Mouse (Mus musculus): ENCODE results near the gene Wrnip1. TPM values are rescaled to one million over a fixed set of nuclear protein-coding genes. Genes with fewer than 3 reads are reported as not detected.
"Not testable (repeated sequence)": the region's sequence is repeated elsewhere in the genome, so short reads cannot be mapped to it uniquely, and the experiment has no call there.

Gene Wrnip1
- polyA plus RNA-seq, 1 experiment from 2014 or later = 33.9 TPM

- no peak for ATAC-seq (ENCODE audit: low FRiP score)
- H3K9me3 ChIP-seq (replicated peaks) = no peaks in the 10 kb centered on the region
- H3K4me3 ChIP-seq = no peak overlapping the region
- no peak overlapping the region for H3K4me2 ChIP-seq (replicated peaks)
- no peak overlapping the region for H3K9ac ChIP-seq
- H3K36me3 ChIP-seq = no peaks in the 10 kb centered on the region
- 87% methylated on average over 3 of the region's 3 CpGs for WGBS
- no peak overlapping the region for H3K27ac ChIP-seq
- H3K4me1 ChIP-seq = no peaks in the 10 kb centered on the region
- no peaks in the 10 kb centered on the region for H3K27me3 ChIP-seq
Measured at GRCm38 (mm10) chr13:32841349-32841748, 39.5 kb downstream of the Wrnip1 start.

GRCm38 (mm10) chr13:32846221-32846620 lies 44.4 kb downstream of the Wrnip1 start:
- no peaks in the 10 kb centered on the region for H3K4me1 ChIP-seq
- no peak for ATAC-seq (ENCODE audit: low FRiP score)
- no peaks in the 10 kb centered on the region for H3K36me3 ChIP-seq
- no peaks in the 10 kb centered on the region for H3K27me3 ChIP-seq
- H3K9me3 ChIP-seq (replicated peaks) = no peaks in the 10 kb centered on the region
- no peak overlapping the region for H3K27ac ChIP-seq
- H3K4me3 ChIP-seq = no peak overlapping the region
- no peak overlapping the region for H3K4me2 ChIP-seq (replicated peaks)
- H3K9ac ChIP-seq = no peak overlapping the region

GRCm38 (mm10) chr13:32849092-32849491 lies 47.3 kb downstream of the Wrnip1 start:
- H3K4me3 ChIP-seq = no peak overlapping the region
- H3K36me3 ChIP-seq = no peaks in the 10 kb centered on the region
- WGBS = 70% methylated on average over 4 of the region's 4 CpGs
- no peak overlapping the region for H3K9ac ChIP-seq
- H3K4me1 ChIP-seq = no peaks in the 10 kb centered on the region
- no peak overlapping the region for H3K27ac ChIP-seq
- no peak for ATAC-seq (ENCODE audit: low FRiP score)
- no peaks in the 10 kb centered on the region for H3K27me3 ChIP-seq
- H3K4me2 ChIP-seq (replicated peaks) = no peak overlapping the region
- H3K9me3 ChIP-seq (replicated peaks) = no peaks in the 10 kb centered on the region

- Histone ChIP-seq H3K4me3 (no peak overlapping the region), H3K36me3 (no peaks in the 10 kb centered on the region), H3K9ac (no peak overlapping the region), H3K4me1 (no peaks in the 10 kb centered on the region), H3K4me2 (replicated peaks) (no peak overlapping the region), H3K27me3 (no peaks in the 10 kb centered on the region), H3K9me3 (replicated peaks) (no peaks in the 10 kb centered on the region), H3K27ac (no peak overlapping the region)
- ATAC-seq (ENCODE audit: low FRiP score) = no peak
Measured at GRCm38 (mm10) chr13:32849531-32850123, 47.8 kb downstream of the Wrnip1 start.

- 69% methylated on average over 1 of the region's 1 CpGs for WGBS
- H3K4me2 ChIP-seq (replicated peaks) = no peak overlapping the region
- H3K27me3 ChIP-seq = no peaks in the 10 kb centered on the region
- no peak overlapping the region for H3K27ac ChIP-seq
- H3K4me1 ChIP-seq = no peaks in the 10 kb centered on the region
- H3K36me3 ChIP-seq = no peaks in the 10 kb centered on the region
- no peak overlapping the region for H3K9ac ChIP-seq
- no peaks in the 10 kb centered on the region for H3K9me3 ChIP-seq (replicated peaks)
- H3K4me3 ChIP-seq = no peak overlapping the region
- ATAC-seq (ENCODE audit: low FRiP score) = no peak
Measured at GRCm38 (mm10) chr13:32850156-32850555, 48.3 kb downstream of the Wrnip1 start.

- H3K4me1 ChIP-seq = no peaks in the 10 kb centered on the region
- H3K9me3 ChIP-seq (replicated peaks) = no peaks in the 10 kb centered on the region
- no peak within 1 kb of the TSS for H3K27ac ChIP-seq
- no peak for ATAC-seq (ENCODE audit: low FRiP score)
- no peak within 1 kb of the TSS for H3K4me3 ChIP-seq
- no peaks in the 10 kb centered on the region for H3K27me3 ChIP-seq
- H3K9ac ChIP-seq = no peak within 1 kb of the TSS
- 65% methylated on average over 10 of the region's 10 CpGs for WGBS
- no peak within 1 kb of the TSS for H3K4me2 ChIP-seq (replicated peaks)
- H3K36me3 ChIP-seq = no peaks in the 10 kb centered on the region
Measured at GRCm38 (mm10) chr13:32850668-32851404, 49.0 kb downstream of the Wrnip1 start, which contains the start of gene Serpinb1a. TSS of gene Serpinb1a (minus strand) at chr13:32851185.

GRCm38 (mm10) chr13:32851967-32852366 lies 50.1 kb downstream of the Wrnip1 start:
- Histone ChIP-seq H3K27ac (no peak overlapping the region), H3K4me2 (replicated peaks) (no peak overlapping the region), H3K27me3 (no peaks in the 10 kb centered on the region), H3K4me3 (no peak overlapping the region), H3K36me3 (no peaks in the 10 kb centered on the region), H3K9ac (no peak overlapping the region), H3K9me3 (replicated peaks) (no peaks in the 10 kb centered on the region), H3K4me1 (no peaks in the 10 kb centered on the region)
- 20% methylated on average over 7 of the region's 7 CpGs for WGBS
- ATAC-seq (ENCODE audit: low FRiP score) = peak; percentile 74

GRCm38 (mm10) chr13:32852539-32852938 lies 50.7 kb downstream of the Wrnip1 start:
- WGBS = 93% methylated on average over 4 of the region's 4 CpGs
- H3K27ac ChIP-seq = no peak overlapping the region
- no peak for ATAC-seq (ENCODE audit: low FRiP score)
- no peaks in the 10 kb centered on the region for H3K4me1 ChIP-seq
- H3K9me3 ChIP-seq (replicated peaks) = no peaks in the 10 kb centered on the region
- no peak overlapping the region for H3K4me2 ChIP-seq (replicated peaks)
- H3K9ac ChIP-seq = no peak overlapping the region
- H3K36me3 ChIP-seq = no peaks in the 10 kb centered on the region
- no peak overlapping the region for H3K4me3 ChIP-seq
- H3K27me3 ChIP-seq = no peaks in the 10 kb centered on the region

GRCm38 (mm10) chr13:32853073-32853472 lies 51.2 kb downstream of the Wrnip1 start:
- H3K4me2 ChIP-seq (replicated peaks) = no peak overlapping the region
- peak; percentile 29; the same call in 1 of the 2 replicates for ATAC-seq (ENCODE audit: low FRiP score)
- H3K9ac ChIP-seq = no peak overlapping the region
- no peaks in the 10 kb centered on the region for H3K9me3 ChIP-seq (replicated peaks)
- no peak overlapping the region for H3K4me3 ChIP-seq
- H3K4me1 ChIP-seq = no peaks in the 10 kb centered on the region
- H3K27ac ChIP-seq = no peak overlapping the region
- H3K27me3 ChIP-seq = no peaks in the 10 kb centered on the region
- WGBS = 63% methylated on average over 2 of the region's 2 CpGs
- no peaks in the 10 kb centered on the region for H3K36me3 ChIP-seq

GRCm38 (mm10) chr13:32860821-32861220 lies 59.0 kb downstream of the Wrnip1 start:
- H3K4me1 ChIP-seq = no peaks in the 10 kb centered on the region
- no peak for ATAC-seq (ENCODE audit: low FRiP score)
- no peaks in the 10 kb centered on the region for H3K36me3 ChIP-seq
- no peak overlapping the region for H3K4me3 ChIP-seq
- no peak overlapping the region for H3K27ac ChIP-seq
- H3K9ac ChIP-seq = no peak overlapping the region
- H3K9me3 ChIP-seq (replicated peaks) = no peaks in the 10 kb centered on the region
- H3K4me2 ChIP-seq (replicated peaks) = no peak overlapping the region
- 0 out of 2 replicates have a peak, but pooled peaks cover 3% of the 10 kb centered on the region for H3K27me3 ChIP-seq
- 83% methylated on average over 3 of the region's 3 CpGs for WGBS

- Histone ChIP-seq H3K36me3 (no peaks in the 10 kb centered on the region), H3K4me1 (no peaks in the 10 kb centered on the region), H3K9ac (no peak overlapping the region), H3K27me3 (0 out of 2 replicates have a peak, but pooled peaks cover 3% of the 10 kb centered on the region), H3K4me3 (no peak overlapping the region), H3K4me2 (replicated peaks) (no peak overlapping the region), H3K9me3 (replicated peaks) (no peaks in the 10 kb centered on the region), H3K27ac (no peak overlapping the region)
- ATAC-seq (ENCODE audit: low FRiP score) = no peak
Measured at GRCm38 (mm10) chr13:32863456-32863855, 61.6 kb downstream of the Wrnip1 start.

GRCm38 (mm10) chr13:32864529-32864928 lies 62.7 kb downstream of the Wrnip1 start:
- H3K4me1 ChIP-seq, H3K27me3 ChIP-seq: not testable (repeated sequence)

GRCm38 (mm10) chr13:32865591-32865990 lies 63.8 kb downstream of the Wrnip1 start:
- no peak for ATAC-seq (ENCODE audit: low FRiP score)
- Histone ChIP-seq H3K27ac (no peak overlapping the region), H3K36me3 (no peaks in the 10 kb centered on the region), H3K27me3 (0 out of 2 replicates have a peak, but pooled peaks cover 3% of the 10 kb centered on the region), H3K4me3 (no peak overlapping the region), H3K9ac (no peak overlapping the region), H3K4me1 (no peaks in the 10 kb centered on the region), H3K4me2 (replicated peaks) (no peak overlapping the region), H3K9me3 (replicated peaks) (no peaks in the 10 kb centered on the region)
- 66% methylated on average over 2 of the region's 2 CpGs for WGBS

More at GRCm38 (mm10) chr13:32864529-32864928, 62.7 kb downstream of the Wrnip1 start:
- not testable (repeated sequence) for H3K9ac ChIP-seq; H3K9me3 ChIP-seq (replicated peaks); H3K36me3 ChIP-seq; H3K4me2 ChIP-seq (replicated peaks); ATAC-seq (ENCODE audit: low FRiP score); H3K27ac ChIP-seq; H3K4me3 ChIP-seq
- WGBS = 79% methylated on average over 3 of the region's 3 CpGs
